Comparison of ENCODE assay signal across 17 mouse cellular contexts in the genomic region with DNA sequence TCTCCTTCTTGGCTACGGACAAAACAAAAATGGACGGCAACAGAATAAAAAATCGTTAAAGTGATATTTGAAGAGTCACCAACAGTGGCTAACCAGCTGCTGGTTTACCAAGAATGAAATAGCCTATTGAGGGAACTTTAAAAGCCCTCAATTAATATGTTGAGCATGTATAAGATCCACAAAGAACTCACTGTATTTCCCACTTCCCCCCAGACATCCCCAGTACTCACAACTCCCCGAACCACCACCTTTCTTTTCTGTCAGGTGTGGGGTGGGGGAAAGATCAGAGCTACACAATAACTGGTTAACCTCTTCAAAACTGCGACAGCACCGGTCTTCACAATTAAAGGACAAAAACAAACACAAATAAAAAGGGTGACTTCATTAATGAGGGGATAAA.
DNase-seq lines count a peak whose midpoint lies in the region; ATAC-seq and TF ChIP-seq lines count a peak whose summit lies in the region.
"Had no signal": no experiment of that assay in that cellular context is flagged by ENCODE, and none has a peak within 500 bp of the region (broad histone marks: within the 10 kb centered on the region; RNA-seq: fewer than 3 reads in every experiment).

No protein-coding gene starts in this region.

- peak overlapping the region; percentile 48 for H3K4me2 ChIP-seq in forebrain, embryonic 16.5 days (ENCODE audit: low read length)
- peak overlapping the region; percentile 64 for H3K4me2 ChIP-seq in hindbrain, embryonic 16.5 days (ENCODE audit: low read length)
- peak overlapping the region; percentile 59 for H3K4me2 ChIP-seq in neural tube, embryonic 14.5 days (ENCODE audit: low read depth, low read length)
- H3K4me2 ChIP-seq: kidney, embryonic 15.5 days; liver, embryonic 12.5 days; lung, embryonic 14.5 days had no signal

- H3K4me1 ChIP-seq in forebrain, embryonic 16.5 days (replicated peaks; ENCODE audit: control insufficient read depth, insufficient read depth, low read length): peaks cover 32% of the 10 kb centered on the region
- H3K4me1 ChIP-seq in hindbrain, embryonic 16.5 days (ENCODE audit: control insufficient read depth, insufficient read depth, low read depth, low read length): peaks cover 6% of the 10 kb centered on the region; the same call in 1 of the 2 replicates
- peaks cover 14% of the 10 kb centered on the region; the same call in 1 of the 2 replicates for H3K4me1 ChIP-seq in neural tube, embryonic 14.5 days (ENCODE audit: control insufficient read depth, insufficient read depth, low read length)
- H3K4me1 ChIP-seq: kidney, embryonic 15.5 days; limb, embryonic 10.5 days; liver, embryonic 12.5 days had no signal

- no peak for TF ChIP-seq CTCF in left cerebral cortex, adult 2 months (IDR thresholded peaks at IDR 0.05)

- H3K27me3 ChIP-seq in forebrain, embryonic 16.5 days (replicated peaks; ENCODE audit: control insufficient read depth, insufficient read depth, low read length): 0 out of 2 replicates have a peak, but pooled peaks cover 5% of the 10 kb centered on the region
- H3K27me3 ChIP-seq in hindbrain, embryonic 16.5 days (replicated peaks; ENCODE audit: control insufficient read depth, insufficient read depth, low read length): no peaks in the 10 kb centered on the region
- H3K27me3 ChIP-seq in neural tube, embryonic 14.5 days (ENCODE audit: control insufficient read depth, insufficient read depth, low read length): no peaks in the 10 kb centered on the region
- H3K27me3 ChIP-seq: kidney, embryonic 15.5 days; liver, embryonic 12.5 days had no signal

- H3K4me3 ChIP-seq in left cerebral cortex, adult 2 months: peak overlapping the region; percentile 44
- peak overlapping the region; percentile 53 for H3K4me3 ChIP-seq in forebrain, embryonic 16.5 days (replicated peaks; ENCODE audit: low read length)
- peak overlapping the region; percentile 44 for H3K4me3 ChIP-seq in hindbrain, embryonic 16.5 days (ENCODE audit: low read length)
- peak overlapping the region; percentile 30 for H3K4me3 ChIP-seq in neural tube, embryonic 14.5 days (ENCODE audit: low read depth, low read length)
- H3K4me3 ChIP-seq: kidney, embryonic 15.5 days; limb, embryonic 10.5 days; liver, embryonic 12.5 days had no signal

- no peak for ATAC-seq in forebrain, embryonic 16.5 days
- no peak for ATAC-seq in hindbrain, embryonic 16.5 days
- ATAC-seq in neural tube, embryonic 14.5 days (ENCODE audit: low read depth): no peak
- ATAC-seq: liver, embryonic 12.5 days had no signal

- WGBS in forebrain, embryonic 16.5 days: 18% methylated on average over 6 of the region's 6 CpGs
- 38% methylated on average over 6 of the region's 6 CpGs for WGBS in hindbrain, embryonic 16.5 days
- WGBS in neural tube, embryonic 14.5 days: 26% methylated on average over 6 of the region's 6 CpGs

- no peak for DNase-seq in left cerebral cortex, adult 2 months (ENCODE audit: extremely low spot score in 1 of 2, low spot score in 2 of 2)
- DNase-seq in left cerebral cortex, adult 9 months (ENCODE audit: low spot score in 2 of 2): no peak
- no peak for DNase-seq in gastrocnemius, postnatal 25 days
- DNase-seq in spleen, postnatal 36 days (ENCODE audit: low spot score in 2 of 2): no peak
- DNase-seq: cerebellum, postnatal 25 days; gastrocnemius, postnatal 14 days; heart, postnatal 14 days; thymus, adult 18-20 months had no signal

- no peaks in the 10 kb centered on the region for H3K9me3 ChIP-seq in forebrain, embryonic 16.5 days (ENCODE audit: control insufficient read depth, low read length)
- H3K9me3 ChIP-seq in hindbrain, embryonic 16.5 days (ENCODE audit: control insufficient read depth, low read length): no peaks in the 10 kb centered on the region
- no peaks in the 10 kb centered on the region for H3K9me3 ChIP-seq in neural tube, embryonic 14.5 days (ENCODE audit: control insufficient read depth, low read length)
- H3K9me3 ChIP-seq: kidney, embryonic 15.5 days; limb, embryonic 10.5 days; liver, embryonic 12.5 days had no signal

- H3K27ac ChIP-seq in left cerebral cortex, adult 2 months: peak overlapping the region; percentile 47; the same call in 1 of the 2 replicates
- peak overlapping the region; percentile 66 for H3K27ac ChIP-seq in forebrain, embryonic 16.5 days (ENCODE audit: low read length)
- H3K27ac ChIP-seq in hindbrain, embryonic 16.5 days (ENCODE audit: low read depth, low read length): peak overlapping the region; percentile 60
- peak overlapping the region; percentile 93 for H3K27ac ChIP-seq in neural tube, embryonic 14.5 days (ENCODE audit: low read depth, low read length)
- H3K27ac ChIP-seq: kidney, embryonic 15.5 days; limb, embryonic 10.5 days; liver, embryonic 12.5 days; macrophage had no signal

- H3K9ac ChIP-seq in forebrain, embryonic 16.5 days (replicated peaks; ENCODE audit: low read depth, low read length): peak overlapping the region; percentile 66
- H3K9ac ChIP-seq in hindbrain, embryonic 16.5 days (ENCODE audit: low read depth, low read length): peak overlapping the region; percentile 67
- H3K9ac ChIP-seq in neural tube, embryonic 14.5 days (replicated peaks; ENCODE audit: low read depth, low read length): peak overlapping the region; percentile 76
- H3K9ac ChIP-seq: kidney, embryonic 15.5 days; liver, embryonic 12.5 days; lung, embryonic 14.5 days had no signal

- no peaks in the 10 kb centered on the region for H3K36me3 ChIP-seq in forebrain, embryonic 16.5 days (ENCODE audit: control insufficient read depth, insufficient read depth)
- no peaks in the 10 kb centered on the region for H3K36me3 ChIP-seq in hindbrain, embryonic 16.5 days (ENCODE audit: control insufficient read depth, insufficient read depth, low read length)
- no peaks in the 10 kb centered on the region for H3K36me3 ChIP-seq in neural tube, embryonic 14.5 days (ENCODE audit: control insufficient read depth, insufficient read depth, low read length)
- H3K36me3 ChIP-seq: G1E; kidney, embryonic 15.5 days; limb, embryonic 10.5 days; liver, embryonic 12.5 days had no signal

- intact Hi-C loops in left cerebral cortex, adult 2 months (cut with DNase I): loop anchor here (2.0 to 5.0 kb wide), 2 partner anchors 112 to 546 kb away; no protein-coding TSS in a partner anchor
